Mouse (Mus musculus) kidney, postnatal 36 days (tissue): ENCODE data around the gene Gpsm1.
"Not testable (repeated sequence)": the region's sequence is repeated elsewhere in the genome, so short reads cannot be mapped to it uniquely, and the experiment has no call there.

Source experiments
- DNase-seq, 2 experiments: peaks; one replicate each; pipeline ENCODE4 v3.0.0; 2021 to 2022; ENCODE audit warnings: mixed read lengths in 2 of 2

The Gpsm1 gene

DNA sequence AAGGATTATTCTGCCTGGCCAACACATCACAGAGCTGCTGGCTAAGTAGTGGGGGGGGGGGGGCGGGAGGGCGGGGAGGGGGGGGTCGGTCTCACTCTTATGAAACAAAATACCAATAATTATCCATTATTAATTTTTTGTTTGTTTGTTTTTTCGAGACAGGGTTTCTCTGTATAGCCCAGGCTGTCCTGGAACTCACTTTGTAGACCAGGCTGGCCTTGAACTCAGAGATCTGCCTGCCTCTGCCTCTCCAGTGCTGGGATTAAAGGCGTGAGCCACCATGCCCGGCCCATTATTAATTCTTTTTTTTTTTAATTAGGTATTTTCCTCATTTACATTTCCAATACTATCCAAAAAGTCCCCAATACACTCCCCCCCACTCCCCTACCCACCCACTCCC is 65.6 kb downstream of the Gpsm1 start:
- DNase-seq, result not testable (repeated sequence)

DNA sequence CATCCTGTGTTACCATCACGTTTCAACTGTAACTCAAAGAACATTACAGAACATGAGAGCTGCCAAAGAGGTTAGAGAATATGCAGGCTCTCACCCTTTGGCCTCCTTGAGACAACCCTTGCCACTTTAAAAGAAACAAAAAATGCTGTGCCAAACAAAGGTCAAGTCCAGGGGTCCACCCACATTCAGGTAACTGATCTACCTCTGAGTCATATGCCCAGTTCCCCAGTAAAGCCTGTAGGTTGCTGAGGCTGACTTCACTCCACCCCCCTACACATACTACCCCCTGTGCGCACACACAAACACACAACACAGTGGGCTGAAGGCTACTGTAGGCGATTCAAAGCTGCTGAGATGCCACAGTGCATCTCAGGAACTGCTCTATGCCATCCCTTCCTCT is 72.4 kb downstream of the Gpsm1 start:
- DNase-seq, result peak; percentile 57 to 72

DNA sequence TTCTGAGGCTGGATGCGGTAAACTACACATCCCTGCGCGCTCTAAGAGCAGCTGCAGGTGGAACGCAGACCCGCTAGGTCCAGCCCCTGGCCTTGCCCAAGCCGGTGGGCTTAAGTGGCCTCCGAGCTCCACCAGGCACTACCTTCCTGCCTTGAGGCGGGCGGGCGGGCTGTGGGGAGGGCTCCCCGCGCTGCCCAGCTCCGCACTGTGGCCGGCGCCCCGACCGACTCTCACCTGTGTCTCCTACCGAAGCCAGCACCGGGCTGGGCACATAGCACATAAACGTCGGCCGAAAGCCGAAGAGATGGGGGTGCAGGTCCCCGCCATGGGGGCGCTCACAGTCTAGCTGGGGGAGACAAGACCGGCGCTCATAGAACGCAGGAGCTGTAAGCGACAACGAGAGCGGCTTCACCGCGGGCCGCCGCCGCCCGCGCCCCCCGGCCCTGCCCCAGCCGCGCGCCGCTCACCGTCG is 73.4 kb downstream of the Gpsm1 start:
- peak in 1 of 2 experiments; percentile 50 for DNase-seq

DNA sequence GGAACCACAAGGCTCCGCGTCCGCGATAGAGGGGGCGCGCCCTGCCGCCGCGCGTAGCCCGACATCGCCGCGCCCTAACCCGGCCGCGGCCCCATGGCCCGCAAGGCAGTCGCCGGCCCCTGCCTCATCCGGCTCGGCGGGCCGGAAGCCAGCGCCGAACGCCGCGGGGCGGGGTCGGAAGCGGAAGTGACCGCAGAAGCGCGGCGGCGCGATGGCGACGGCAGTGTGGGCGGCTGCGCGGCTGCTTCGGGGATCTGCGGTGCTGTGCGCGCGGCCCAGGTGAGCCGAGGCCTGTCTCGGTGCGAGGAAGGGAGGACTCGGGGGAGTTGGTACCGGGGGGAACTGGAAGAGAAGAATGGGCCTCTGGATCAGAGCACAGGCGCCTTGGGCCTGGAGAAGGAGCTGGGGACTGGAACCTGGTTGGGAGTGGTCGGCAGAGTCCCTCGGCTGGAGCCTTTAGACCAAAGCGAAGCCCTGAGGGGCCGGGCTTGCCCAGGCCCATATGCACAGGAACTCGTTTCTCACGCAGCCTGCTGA is 73.9 kb downstream of the Gpsm1 start, which contains the start of the genes Entr1 and Pmpca:
Gene Entr1, minus strand, starts transcription at position 163 of the 537 bp plus-strand sequence.
Gene Pmpca, plus strand, starts transcription at position 186 of the 537 bp plus-strand sequence.
- DNase-seq, result peak; percentile 81 to 94

DNA sequence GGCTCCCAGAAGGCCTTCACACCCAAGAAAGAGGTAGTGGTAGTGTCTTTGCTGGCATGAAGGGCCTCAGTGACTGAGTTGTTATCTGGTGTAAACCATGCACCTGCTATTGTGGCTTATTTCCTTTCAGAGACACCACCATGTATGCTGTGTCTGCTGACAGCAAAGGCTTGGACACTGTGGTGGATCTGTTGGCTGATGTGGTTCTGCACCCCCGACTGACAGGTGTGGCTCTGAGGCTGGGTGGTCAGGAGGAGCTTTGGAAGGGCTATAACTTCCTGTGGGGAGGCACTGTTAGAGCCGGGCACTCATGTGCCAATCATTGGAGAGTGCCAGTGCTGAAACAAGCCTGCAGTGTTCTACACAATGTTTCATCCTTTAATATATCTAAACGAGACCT is 75.6 kb downstream of the Gpsm1 start:
- no peak for DNase-seq

DNA sequence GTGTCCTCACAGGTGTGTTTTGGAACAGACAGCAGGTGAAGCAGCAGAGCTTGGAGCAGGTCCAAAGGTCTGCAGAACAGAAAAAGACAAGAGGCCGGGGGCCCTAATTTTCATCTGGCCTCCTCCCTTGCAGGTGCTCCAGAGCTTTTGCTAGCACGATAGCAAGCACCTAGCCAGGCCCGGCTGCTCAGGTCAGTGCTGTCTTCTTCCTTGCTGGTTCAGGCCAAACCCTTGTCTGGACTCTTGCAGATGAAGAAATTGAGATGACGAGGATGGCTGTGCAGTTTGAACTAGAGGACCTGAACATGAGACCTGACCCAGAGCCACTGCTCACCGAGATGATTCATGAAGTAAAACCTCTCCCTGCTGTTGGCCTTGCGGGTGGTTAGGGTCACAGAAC is 76.3 kb downstream of the Gpsm1 start:
- no peak for DNase-seq
